Mouse (Mus musculus): Measurements from ENCODE around the gene Fbxw10.

Fbxw10 gene

GRCm38 (mm10) chr11:62844562-62844961, 2.3 kb upstream of the Fbxw10 start:
- DNase-seq (ENCODE audit: low spot score in 2 of 2) = no peak

GRCm38 (mm10) chr11:62845730-62846129, 1.1 kb upstream of the Fbxw10 start:
- no peak for DNase-seq (ENCODE audit: low spot score in 2 of 2)

- DNase-seq (ENCODE audit: low spot score in 2 of 2) = no peak
Measured at GRCm38 (mm10) chr11:62847655-62848191, 854 bp downstream of the Fbxw10 start.

GRCm38 (mm10) chr11:62848301-62848700, 1.4 kb downstream of the Fbxw10 start:
- DNase-seq (ENCODE audit: low spot score in 2 of 2) = no peak

GRCm38 (mm10) chr11:62851199-62851598, 4.3 kb downstream of the Fbxw10 start:
- DNase-seq (ENCODE audit: low spot score in 2 of 2) = no peak

GRCm38 (mm10) chr11:62853334-62853733, 6.5 kb downstream of the Fbxw10 start:
- DNase-seq (ENCODE audit: low spot score in 2 of 2) = no peak

GRCm38 (mm10) chr11:62865562-62865961, 18.7 kb downstream of the Fbxw10 start:
- DNase-seq (ENCODE audit: low spot score in 2 of 2) = no peak

GRCm38 (mm10) chr11:62866685-62867084, 19.8 kb downstream of the Fbxw10 start:
- no peak for DNase-seq (ENCODE audit: low spot score in 2 of 2)

- no peak for DNase-seq (ENCODE audit: low spot score in 2 of 2)
Measured at GRCm38 (mm10) chr11:62869201-62869600, 22.3 kb downstream of the Fbxw10 start.

GRCm38 (mm10) chr11:62869715-62870371, 23.0 kb downstream of the Fbxw10 start:
- DNase-seq (ENCODE audit: low spot score in 2 of 2) = no peak

- DNase-seq (ENCODE audit: low spot score in 2 of 2) = no peak
Measured at GRCm38 (mm10) chr11:62873479-62873878, 26.6 kb downstream of the Fbxw10 start.

GRCm38 (mm10) chr11:62875696-62876095, 28.8 kb downstream of the Fbxw10 start:
- DNase-seq (ENCODE audit: low spot score in 2 of 2) = no peak

- DNase-seq (ENCODE audit: low spot score in 2 of 2) = no peak
Measured at GRCm38 (mm10) chr11:62876445-62876844, 29.6 kb downstream of the Fbxw10 start.

- no peak for DNase-seq (ENCODE audit: low spot score in 2 of 2)
Measured at GRCm38 (mm10) chr11:62877391-62877790, 30.5 kb downstream of the Fbxw10 start.

GRCm38 (mm10) chr11:62878728-62879127, 31.9 kb downstream of the Fbxw10 start:
- no peak for DNase-seq (ENCODE audit: low spot score in 2 of 2)

GRCm38 (mm10) chr11:62879220-62880048, 32.6 kb downstream of the Fbxw10 start, which contains the start of gene Tvp23b:
Tvp23b (plus strand) TSS chr11:62879455.
- DNase-seq (ENCODE audit: low spot score in 2 of 2) = peak; percentile 98 to 99

GRCm38 (mm10) chr11:62883407-62883806, 36.5 kb downstream of the Fbxw10 start:
- DNase-seq (ENCODE audit: low spot score in 2 of 2) = no peak

- DNase-seq (ENCODE audit: low spot score in 2 of 2) = no peak
Measured at GRCm38 (mm10) chr11:62885323-62885722, 38.5 kb downstream of the Fbxw10 start.

GRCm38 (mm10) chr11:62890796-62891195, 43.9 kb downstream of the Fbxw10 start:
- no peak for DNase-seq (ENCODE audit: low spot score in 2 of 2)

- no peak for DNase-seq (ENCODE audit: low spot score in 2 of 2)
Measured at GRCm38 (mm10) chr11:62891763-62892162, 44.9 kb downstream of the Fbxw10 start.

- DNase-seq (ENCODE audit: low spot score in 2 of 2) = peak in 1 of 2 experiments; percentile 16
Measured at GRCm38 (mm10) chr11:62901699-62902323, 54.9 kb downstream of the Fbxw10 start.

- DNase-seq (ENCODE audit: low spot score in 2 of 2) = no peak
Measured at GRCm38 (mm10) chr11:62903871-62904495, 57.1 kb downstream of the Fbxw10 start.
